Mouse (Mus musculus) embryonic facial prominence, embryonic 14.5 days (tissue): ENCODE data around the gene Slirp. TPM values are rescaled to one million over a fixed set of nuclear protein-coding genes. Genes with fewer than 3 reads are reported as not detected.
A peak's percentile ranks its signal among the peaks of the same experiment; 100 is the strongest.

Experiments used
- ATAC-seq: fragments of 200-750 bp; cut with Nextera tagmentation; 2 replicates; pipeline ENCODE4 v1.8.0; 2017; ENCODE audit warnings: low read depth, moderate number of reproducible peaks, moderate TSS enrichment
- DNase-seq: peaks from one replicate; pipeline ENCODE4 v3.0.0-alpha.2; 2015; ENCODE audit warnings: low spot score
- H3K27ac ChIP-seq: fragments of 300-500 bp; sonication (generic); replicated peaks from 2 replicates; pipeline ENCODE4 v1.5.1; 2014; ENCODE audit warnings: low read depth, mild to moderate bottlenecking, low read length, moderate library complexity
- H3K27me3 ChIP-seq: fragments of 300-500 bp; sonication (generic); replicated peaks from 2 replicates; pipeline ENCODE4 v1.6.1; 2014; ENCODE audit warnings: low read length; ENCODE audit not compliant: control insufficient read depth, insufficient read depth
- H3K36me3 ChIP-seq: fragments of 300-500 bp; sonication (generic); 2 replicates; pipeline ENCODE4 v1.6.1; 2014; ENCODE audit warnings: low read length, mixed read lengths; ENCODE audit not compliant: control insufficient read depth, insufficient read depth
- H3K4me1 ChIP-seq: fragments of 300-500 bp; sonication (generic); 2 replicates; pipeline ENCODE4 v1.6.1; 2014; ENCODE audit warnings: antibody characterized with exemption, low read length; ENCODE audit not compliant: control insufficient read depth, insufficient read depth
- H3K4me2 ChIP-seq: fragments of 300-500 bp; sonication (generic); 2 replicates; pipeline ENCODE4 v1.6.1; 2014; ENCODE audit warnings: low read depth, mild to moderate bottlenecking, low read length, moderate library complexity, mixed read lengths
- H3K4me3 ChIP-seq: fragments of 300-500 bp; sonication (generic); 2 replicates; pipeline ENCODE4 v1.5.1; 2014; ENCODE audit warnings: low read depth, mild to moderate bottlenecking, low read length
- H3K9ac ChIP-seq: fragments of 300-500 bp; sonication (generic); 2 replicates; pipeline ENCODE4 v1.6.1; 2014; ENCODE audit warnings: low read depth, mild to moderate bottlenecking, low read length, moderate library complexity, mixed read lengths
- H3K9me3 ChIP-seq: fragments of 300-500 bp; sonication (generic); 2 replicates; pipeline ENCODE4 v1.6.1; 2016; ENCODE audit warnings: low read length; ENCODE audit not compliant: control insufficient read depth
- WGBS: fragments of 180-500 bp; shearing (Covaris S2); extraction: QIAGEN DNeasy Blood & Tissue Kit; methylation state at CpG from one replicate; pipeline ENCODE4 v1.1.7; 2014; 5-methylcytosine and 5-hydroxymethylcytosine counted together
- polyA plus RNA-seq: library from polyadenylated mRNA; unstranded; fragments of >200 nt; fragmentation: Nextera tagmentation; extraction: Ambion mirVana; gene quantifications from 2 replicates; pipeline ENCODE4 v1.2.1, GENCODE M21; 2014

Gene Slirp
- polyA plus RNA-seq = 282 and 304 TPM in 2 replicates

DNA sequence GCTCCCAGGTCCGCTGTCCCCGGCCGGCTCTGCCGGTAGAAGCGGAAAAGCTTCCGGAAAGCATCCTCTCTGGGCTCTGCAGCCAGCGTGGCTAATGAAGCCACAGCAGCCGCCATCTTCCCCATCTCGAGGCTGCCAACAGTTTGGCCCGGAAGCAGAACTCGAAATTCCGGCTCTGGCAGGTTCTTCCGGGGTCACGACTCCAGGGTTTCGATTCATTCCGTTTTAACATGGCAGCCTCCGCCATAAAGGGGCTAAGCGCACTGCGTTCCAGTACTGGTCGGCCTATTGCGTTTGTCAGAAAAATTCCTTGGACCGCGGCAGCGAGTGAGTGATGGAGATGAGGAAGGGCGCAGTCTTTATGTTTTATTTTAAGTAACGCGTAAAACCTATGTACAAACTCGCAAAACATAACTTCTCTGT, at the start of gene Slirp, which contains the start of gene Alkbh1:
Gene Slirp (plus strand): TSS at position 197 of the 423 bp plus-strand sequence.
Gene Alkbh1 (minus strand): TSS at position 318 of the 423 bp plus-strand sequence.
- Histone ChIP-seq H3K4me3 (peak within 1 kb of the TSS; percentile 100), H3K36me3 (peaks cover 52% of the 10 kb centered on the region), H3K9ac (peak within 1 kb of the TSS; percentile 95), H3K4me2 (peak within 1 kb of the TSS; percentile 85), H3K4me1 (0 out of 2 replicates have a peak, but pooled peaks cover 5% of the 10 kb centered on the region), H3K27me3 (no peaks in the 10 kb centered on the region), H3K27ac (peak within 1 kb of the TSS; percentile 87), H3K9me3 (no peaks in the 10 kb centered on the region)
- peak; percentile 95 for ATAC-seq
- DNase-seq = peak; percentile 97
- under 1% methylated on average over 28 of the region's 28 CpGs for whole genome bisulfite sequencing

DNA sequence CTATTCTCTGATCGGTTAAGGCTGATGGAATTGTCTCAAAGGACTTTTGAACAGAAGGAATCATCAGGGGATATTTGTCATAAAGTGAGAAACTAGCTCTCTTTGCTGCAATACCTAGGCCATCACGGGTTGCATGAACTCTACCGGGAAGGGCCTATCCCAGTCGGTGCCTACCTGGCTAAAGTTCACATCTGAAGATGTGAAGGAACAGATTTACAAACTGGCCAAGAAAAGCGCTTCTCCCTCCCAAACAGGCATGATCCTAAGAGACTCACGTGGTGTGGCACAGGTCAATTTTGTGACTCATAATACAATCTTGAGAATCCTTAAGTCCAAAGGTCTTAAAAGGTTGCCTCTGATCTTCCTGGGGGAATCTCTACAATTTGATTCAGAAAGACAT, 49.4 kb upstream of the Slirp start:
- H3K36me3 ChIP-seq = no peaks in the 10 kb centered on the region
- no peaks in the 10 kb centered on the region for H3K4me1 ChIP-seq
- WGBS = 90% methylated on average over 6 of the region's 6 CpGs
- no peaks in the 10 kb centered on the region for H3K27me3 ChIP-seq
- DNase-seq = no peak
- no peak overlapping the region for H3K4me3 ChIP-seq
- H3K27ac ChIP-seq = no peak overlapping the region
- no peak overlapping the region for H3K4me2 ChIP-seq
- H3K9me3 ChIP-seq = no peaks in the 10 kb centered on the region
- no peak overlapping the region for H3K9ac ChIP-seq
- no peak for ATAC-seq

DNA sequence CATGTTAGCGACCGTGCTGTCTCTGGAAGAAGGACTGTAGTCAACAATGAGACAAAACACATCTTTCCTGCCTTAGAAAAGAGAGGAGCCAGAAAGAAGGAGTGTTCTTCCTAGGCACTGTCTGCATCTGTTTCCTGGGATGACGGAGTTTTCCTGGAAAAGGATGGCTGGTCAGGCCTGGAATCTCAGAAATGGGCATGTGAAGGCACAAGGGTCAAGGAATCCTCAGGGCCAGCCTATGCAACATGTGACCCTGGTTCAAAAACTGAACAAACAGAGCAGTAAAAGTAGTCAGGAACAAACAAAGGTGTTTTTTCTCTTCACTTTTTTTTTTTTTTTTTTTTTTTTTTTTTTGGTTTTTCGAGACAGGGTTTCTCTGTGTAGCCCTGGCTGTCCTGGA, 46.6 kb upstream of the Slirp start:
- H3K4me3 ChIP-seq = no peak overlapping the region
- H3K9me3 ChIP-seq = no peaks in the 10 kb centered on the region
- H3K4me2 ChIP-seq = no peak overlapping the region
- no peaks in the 10 kb centered on the region for H3K27me3 ChIP-seq
- H3K36me3 ChIP-seq = no peaks in the 10 kb centered on the region
- DNase-seq (no peak), ATAC-seq (no peak)
- 76% methylated on average over 3 of the region's 4 CpGs for WGBS
- no peak overlapping the region for H3K27ac ChIP-seq
- no peaks in the 10 kb centered on the region for H3K4me1 ChIP-seq
- H3K9ac ChIP-seq = no peak overlapping the region

DNA sequence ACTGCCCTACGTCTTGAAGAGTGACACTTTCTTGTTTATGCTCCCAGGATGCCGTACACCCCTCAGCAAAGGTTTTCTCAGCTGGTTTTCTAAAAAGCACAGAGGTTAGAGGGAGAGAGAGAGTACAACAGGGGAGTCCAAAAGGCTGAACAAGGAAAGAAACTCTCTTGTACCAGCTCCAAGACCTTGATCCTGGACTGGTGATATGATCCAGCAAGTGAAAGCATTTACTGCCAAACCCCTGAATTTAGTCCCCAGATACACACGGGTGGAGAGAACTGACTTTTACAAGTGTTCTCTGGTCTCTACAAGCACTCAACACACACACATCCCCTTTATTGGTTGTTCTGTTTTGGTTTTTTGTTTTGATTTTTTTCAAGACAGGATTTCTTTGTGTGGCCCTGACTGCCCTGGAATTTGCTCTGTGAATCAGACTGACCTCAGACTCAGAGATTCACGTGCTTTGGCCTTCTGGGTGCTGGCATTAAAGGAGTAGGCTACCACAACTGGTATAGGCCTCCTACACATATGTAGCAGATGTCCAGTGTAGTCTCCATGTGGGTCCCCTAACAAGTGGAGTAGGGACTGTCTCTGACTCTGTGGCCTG, 45.8 kb upstream of the Slirp start:
- Histone ChIP-seq H3K4me3 (no peak overlapping the region), H3K9ac (no peak overlapping the region), H3K36me3 (no peaks in the 10 kb centered on the region), H3K4me2 (no peak overlapping the region), H3K27ac (no peak overlapping the region), H3K27me3 (no peaks in the 10 kb centered on the region), H3K9me3 (no peaks in the 10 kb centered on the region), H3K4me1 (no peaks in the 10 kb centered on the region)
- WGBS = 58% methylated on average over 4 of the region's 4 CpGs
- ATAC-seq (no peak), DNase-seq (no peak)

DNA sequence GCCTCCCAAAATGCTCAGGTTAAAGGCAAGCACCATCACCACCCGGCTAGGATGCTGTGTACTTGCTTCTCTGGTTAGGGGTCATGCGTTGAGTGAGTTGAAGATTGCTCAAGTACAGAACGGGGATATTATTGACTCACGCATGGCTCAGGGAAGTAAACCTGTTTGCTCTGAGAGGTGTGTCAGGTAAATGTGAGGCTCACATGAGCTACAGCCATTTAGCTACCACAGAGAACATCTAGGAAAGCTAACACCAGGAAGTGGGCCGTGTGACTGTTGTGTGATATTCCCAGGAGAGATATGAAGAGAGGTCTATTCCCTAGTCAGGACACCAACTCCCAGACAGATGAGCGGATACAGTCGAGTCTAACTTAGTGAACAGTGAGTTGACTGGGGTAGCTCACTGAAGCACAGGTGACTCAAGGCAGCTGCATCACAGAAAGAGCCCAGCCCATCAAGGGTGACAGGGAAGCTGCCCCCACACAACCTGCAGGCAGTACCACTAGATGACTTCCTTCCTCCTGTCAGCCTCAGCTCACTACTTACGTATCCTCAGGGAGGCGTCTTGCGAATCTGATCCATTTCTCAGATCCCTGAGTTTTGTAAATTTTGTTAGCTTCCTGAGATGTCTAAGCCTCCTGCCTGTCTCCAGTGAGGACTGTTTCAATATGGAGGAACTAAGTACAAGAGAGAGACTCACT, 44.4 kb upstream of the Slirp start:
- Histone ChIP-seq H3K4me3 (no peak overlapping the region), H3K9me3 (no peaks in the 10 kb centered on the region), H3K9ac (no peak overlapping the region), H3K27me3 (no peaks in the 10 kb centered on the region), H3K4me1 (no peaks in the 10 kb centered on the region), H3K36me3 (no peaks in the 10 kb centered on the region), H3K4me2 (no peak overlapping the region), H3K27ac (no peak overlapping the region)
- ATAC-seq = no peak
- WGBS = 80% methylated on average over 10 of the region's 10 CpGs
- DNase-seq = no peak

DNA sequence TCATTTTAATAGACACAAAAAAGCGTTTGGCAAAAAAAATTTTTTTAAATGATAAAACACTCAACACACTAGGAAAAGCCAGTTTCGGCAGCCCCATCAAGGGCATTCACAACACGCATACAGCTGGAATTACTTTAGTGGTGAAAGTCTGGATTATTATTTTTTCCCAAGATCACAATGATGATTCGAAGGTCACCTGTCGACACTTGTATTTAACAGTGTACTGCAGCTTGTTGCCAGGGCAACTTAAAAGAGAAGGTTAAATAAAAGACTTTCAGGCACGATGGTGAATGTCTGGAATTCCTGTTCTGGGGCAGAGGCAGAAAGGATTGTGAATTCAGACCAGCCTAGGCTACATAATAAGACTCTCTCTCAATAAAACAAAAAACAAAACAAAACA, 41.8 kb upstream of the Slirp start:
- Histone ChIP-seq H3K4me2 (no peak overlapping the region), H3K9ac (no peak overlapping the region), H3K4me1 (no peaks in the 10 kb centered on the region), H3K27ac (no peak overlapping the region), H3K9me3 (no peaks in the 10 kb centered on the region), H3K27me3 (no peaks in the 10 kb centered on the region), H3K36me3 (no peaks in the 10 kb centered on the region), H3K4me3 (no peak overlapping the region)
- no peak for ATAC-seq
- WGBS = 37% methylated on average over 6 of the region's 6 CpGs
- no peak for DNase-seq

DNA sequence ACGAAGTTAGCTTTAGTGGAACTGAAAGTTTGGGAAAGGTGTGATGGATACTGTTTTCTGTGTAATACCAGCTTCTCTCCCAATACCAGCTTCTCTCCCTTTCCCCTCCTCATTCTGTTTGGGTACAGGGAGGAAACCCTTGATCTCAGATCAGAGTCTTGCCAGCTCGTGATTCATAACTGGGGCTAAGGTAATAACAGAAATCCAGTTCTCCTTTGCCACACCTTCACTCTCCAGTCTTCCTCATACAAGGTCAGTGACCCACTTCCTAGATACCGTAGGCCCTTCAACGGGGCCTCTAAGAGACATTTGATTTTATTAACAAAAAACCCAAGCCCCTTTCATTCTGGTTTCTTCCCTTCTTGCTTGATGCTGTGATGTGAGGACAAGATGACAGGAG, 38.5 kb upstream of the Slirp start:
- 84% methylated on average over 4 of the region's 4 CpGs for WGBS
- Histone ChIP-seq H3K4me3 (no peak overlapping the region), H3K27ac (no peak overlapping the region), H3K4me2 (no peak overlapping the region), H3K36me3 (no peaks in the 10 kb centered on the region), H3K9me3 (no peaks in the 10 kb centered on the region), H3K27me3 (no peaks in the 10 kb centered on the region), H3K4me1 (peaks cover 4% of the 10 kb centered on the region), H3K9ac (no peak overlapping the region)
- DNase-seq = no peak
- no peak for ATAC-seq

DNA sequence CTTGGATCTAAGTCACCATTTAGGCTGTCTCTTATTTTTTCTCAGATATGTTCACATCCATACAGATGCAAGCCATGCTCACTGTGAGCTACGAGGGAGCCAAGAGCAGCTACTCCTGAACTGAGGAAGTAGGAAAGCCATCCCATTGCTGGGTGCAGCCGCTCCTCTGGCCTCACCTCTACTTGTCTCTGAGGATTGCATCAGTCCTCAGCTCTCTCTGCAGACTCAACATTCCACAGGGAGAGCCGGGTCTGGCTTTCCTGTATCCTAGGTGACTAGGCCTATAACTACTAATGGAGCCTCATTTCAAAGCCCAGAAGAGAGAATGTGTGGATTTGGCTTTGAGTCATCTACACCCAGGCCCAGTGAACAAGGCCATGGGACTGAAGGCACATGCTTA, 38.0 kb upstream of the Slirp start:
- H3K36me3 ChIP-seq = no peaks in the 10 kb centered on the region
- WGBS = 72% methylated on average over 3 of the region's 3 CpGs

More for the DNA sequence above, 38.0 kb upstream of the Slirp start:
- no peak for ATAC-seq
- no peak overlapping the region for H3K9ac ChIP-seq
- no peak overlapping the region for H3K4me2 ChIP-seq
- peaks cover 4% of the 10 kb centered on the region for H3K4me1 ChIP-seq
- no peaks in the 10 kb centered on the region for H3K27me3 ChIP-seq
- no peaks in the 10 kb centered on the region for H3K9me3 ChIP-seq
- no peak overlapping the region for H3K4me3 ChIP-seq
- H3K27ac ChIP-seq = no peak overlapping the region
- no peak for DNase-seq
